ENCODE assay signal across 11 mouse cellular contexts in genomic region chr3:138802722-138803443, GRCm38 (mm10).
A peak's percentile ranks its signal among the peaks of the same experiment; 100 is the strongest.
DNase-seq lines count a peak whose midpoint lies in the region; ATAC-seq lines count a peak whose summit lies in the region.
"Had no signal": no experiment of that assay in that cellular context is flagged by ENCODE, and none has a peak within 500 bp of the region (broad histone marks: within the 10 kb centered on the region; RNA-seq: fewer than 3 reads in every experiment).

No protein-coding gene starts in this region.

- no peaks in the 10 kb centered on the region for H3K9me3 ChIP-seq in embryonic facial prominence, embryonic 10.5 days
- H3K9me3 ChIP-seq in midbrain, embryonic 13.5 days: no peaks in the 10 kb centered on the region
- H3K9me3 ChIP-seq: liver, embryonic 12.5 days had no signal

- ATAC-seq in midbrain, embryonic 13.5 days: no peak
- ATAC-seq: liver, embryonic 12.5 days had no signal

- no peak overlapping the region; the same call in 1 of the 2 replicates for H3K9ac ChIP-seq in midbrain, embryonic 13.5 days (replicated peaks)
- H3K9ac ChIP-seq: liver, embryonic 12.5 days had no signal

- H3K4me3 ChIP-seq in embryonic facial prominence, embryonic 10.5 days: no peak overlapping the region
- no peak overlapping the region for H3K4me3 ChIP-seq in midbrain, embryonic 13.5 days (replicated peaks)
- H3K4me3 ChIP-seq: liver, embryonic 12.5 days had no signal

- peaks cover 43% of the 10 kb centered on the region for H3K4me1 ChIP-seq in embryonic facial prominence, embryonic 10.5 days
- peaks cover 50% of the 10 kb centered on the region for H3K4me1 ChIP-seq in midbrain, embryonic 13.5 days (replicated peaks)

- DNase-seq in frontal cortex, adult 2 months (ENCODE audit: extremely low spot score in 1 of 2, low spot score in 1 of 2): peak; percentile 63 to 83
- no peak for DNase-seq in frontal cortex, postnatal 25 days (ENCODE audit: low spot score in 2 of 2)
- peak; percentile 92 for DNase-seq in brain, adult 2 months (ENCODE audit: low read depth, low spot score)
- no peak for DNase-seq in embryonic facial prominence, embryonic 10.5 days (ENCODE audit: low spot score)
- no peak for DNase-seq in adrenal gland, postnatal 10 days
- no peak for DNase-seq in urinary bladder, adult 18-20 months (ENCODE audit: low spot score in 2 of 2)
- no peak for DNase-seq in thymus, postnatal 36 days
- DNase-seq: heart, postnatal 10 days; kidney, adult 2 months had no signal

- H3K4me2 ChIP-seq in midbrain, embryonic 13.5 days (replicated peaks): no peak overlapping the region
- H3K4me2 ChIP-seq: liver, embryonic 12.5 days had no signal

- H3K36me3 ChIP-seq in embryonic facial prominence, embryonic 10.5 days (replicated peaks): no peaks in the 10 kb centered on the region
- no peaks in the 10 kb centered on the region for H3K36me3 ChIP-seq in midbrain, embryonic 13.5 days
- H3K36me3 ChIP-seq: liver, embryonic 12.5 days had no signal

- 0 out of 2 replicates have a peak overlapping the region, but pooled peaks have one; percentile 4 for H3K27ac ChIP-seq in embryonic facial prominence, embryonic 10.5 days (replicated peaks)
- H3K27ac ChIP-seq in midbrain, embryonic 13.5 days: 0 out of 2 replicates have a peak overlapping the region, but pooled peaks have one; percentile 27
- H3K27ac ChIP-seq: liver, embryonic 12.5 days had no signal

- no peaks in the 10 kb centered on the region for H3K27me3 ChIP-seq in embryonic facial prominence, embryonic 10.5 days (replicated peaks; ENCODE audit: low read depth, poor library complexity, severe bottlenecking)
- no peaks in the 10 kb centered on the region for H3K27me3 ChIP-seq in midbrain, embryonic 13.5 days
- H3K27me3 ChIP-seq: liver, embryonic 12.5 days had no signal

- WGBS in embryonic facial prominence, embryonic 10.5 days: 74% methylated on average over 21 of the region's 21 CpGs
- 66% methylated on average over 21 of the region's 21 CpGs for WGBS in midbrain, embryonic 13.5 days

Comparison
In these comparisons a context has a peak if more than half of its experiments do, and no peak if none do; other contexts are left out.
1. DNase-seq: peak in frontal cortex, adult 2 months (2 of 2) and brain, adult 2 months (single experiment); none in frontal cortex, postnatal 25 days (0 of 2), embryonic facial prominence, embryonic 10.5 days (single experiment), adrenal gland, postnatal 10 days (single experiment), urinary bladder, adult 18-20 months (0 of 2) and thymus, postnatal 36 days (0 of 2).